Mouse (Mus musculus) embryonic stem cell, embryonic (primary cell): ENCODE measurements at regions not wholly inside any gene's neighbourhood (a gene's known extent, or its start where the extent isn't known, plus 50 kb on each side); places are given as distances from the start of the nearest gene placed in this dataset.

Experiments used
- CTCF ChIA-PET, 4 experiments: fragments of 300-600 bp in 2 of 4; fragments of 350-600 bp in 2 of 4; sonication (Branson Sonifier 250); formaldehyde crosslinking; loops; one replicate each; lab custom pipeline; 2022; ENCODE audit warnings: inconsistent platforms in 2 of 4; lab: Charles Lee
- POLR2A ChIA-PET, 4 experiments: fragments of 300-600 bp in 2 of 4; fragments of 350-600 bp in 2 of 4; sonication (Branson Sonifier 250); formaldehyde crosslinking; loops; one replicate each; lab custom pipeline; 2022; ENCODE audit warnings: antibody characterized with exemption in 4 of 4, inconsistent platforms in 1 of 4; lab: Charles Lee

GRCm38 (mm10) chr3:66646251-66646650 is 334.9 kb upstream of the Rsrc1 start:
- POLR2A ChIA-PET = no interaction called here
- CTCF ChIA-PET = no interaction called here

- POLR2A ChIA-PET = no interaction called here
- CTCF ChIA-PET = interaction anchor here in 1 of 4 experiments (1.0 kb wide), 1 partner anchor 239 kb away, joined by 6 read pairs; no protein-coding TSS in a partner anchor
These were observed 331.9 kb upstream of the Rsrc1 start for GRCm38 (mm10) chr3:66649271-66649670.

- POLR2A ChIA-PET = no interaction called here
- CTCF ChIA-PET = interaction anchor here in 3 of 4 experiments (0.6 to 1.0 kb wide), 3 partner anchors 240 to 773 kb away, joined by 3 to 6 read pairs (median 3); no protein-coding TSS in a partner anchor
These were observed 331.0 kb upstream of the Rsrc1 start for GRCm38 (mm10) chr3:66650076-66650748.

DNA sequence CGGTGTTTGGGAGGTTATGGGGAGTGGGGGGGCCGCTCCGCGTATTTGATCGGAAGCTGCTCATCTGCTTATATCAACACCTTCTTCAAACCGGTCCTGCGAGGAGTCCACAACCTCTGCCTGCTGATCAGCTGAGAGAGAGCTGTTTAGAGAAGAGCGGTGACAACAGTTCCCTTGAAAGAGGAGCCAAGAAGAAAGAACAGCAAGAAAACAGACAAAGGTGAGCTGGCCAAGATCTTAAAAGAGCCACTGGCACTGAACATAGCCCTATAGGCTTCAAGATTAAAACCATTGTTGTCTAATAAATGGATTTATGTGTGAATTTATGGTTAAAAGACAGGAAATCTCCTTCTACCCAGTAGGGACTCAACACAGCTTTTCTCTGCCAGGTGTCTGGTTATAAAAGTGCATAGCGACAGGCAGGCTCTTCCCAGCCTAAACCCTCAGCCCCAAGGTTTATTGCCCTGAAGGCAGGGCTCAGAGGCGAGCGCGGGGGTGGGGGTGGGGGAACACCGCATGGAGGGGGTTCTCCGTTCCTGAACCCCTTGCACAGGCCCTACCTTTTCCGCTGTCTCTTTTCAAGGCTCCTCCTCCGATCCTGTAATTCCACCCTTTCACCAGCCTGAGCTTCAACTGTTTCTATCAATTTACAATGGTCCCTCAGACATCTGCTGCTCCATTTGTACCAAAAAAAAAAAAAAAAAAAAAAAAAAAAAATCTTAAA is 330.3 kb upstream of the Rsrc1 start:
- POLR2A ChIA-PET = interaction anchor here in 2 of 4 experiments (0.6 to 1.1 kb wide), 5 partner anchors 10 to 92 kb away, joined by 3 to 7 read pairs (median 3); no protein-coding TSS in a partner anchor
- CTCF ChIA-PET = interaction anchor here in 3 of 4 experiments (0.6 to 0.7 kb wide), 3 partner anchors 249 to 773 kb away, joined by 3 to 5 read pairs (median 3); no protein-coding TSS in a partner anchor

- ChIA-PET CTCF (no interaction called here), POLR2A (interaction anchor here in 2 of 4 experiments (0.6 to 1.1 kb wide), 3 partner anchors 78 to 1844 kb away, joined by 3 to 6 read pairs (median 3); no protein-coding TSS in a partner anchor)
These were observed 328.9 kb upstream of the Rsrc1 start for GRCm38 (mm10) chr3:66652139-66652846.

DNA sequence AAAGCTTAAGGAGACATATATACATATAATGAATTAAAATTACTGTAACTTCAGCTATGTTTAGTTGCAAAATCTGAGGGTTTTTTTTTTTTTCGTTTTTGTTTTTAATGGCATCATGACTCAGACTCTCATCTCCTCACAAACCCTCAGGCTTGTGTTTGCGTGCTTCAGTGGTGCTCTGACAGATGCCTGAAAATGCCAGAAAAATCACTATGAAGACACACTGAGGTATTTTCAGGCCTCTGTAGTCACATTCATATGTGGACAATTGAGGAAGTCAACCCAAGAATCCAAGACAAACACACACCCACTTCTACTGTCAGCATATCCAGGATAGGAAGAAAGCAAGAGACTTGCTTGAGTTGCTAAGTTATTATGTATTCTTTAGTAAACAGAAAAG is 327.2 kb upstream of the Rsrc1 start:
- ChIA-PET POLR2A (interaction anchor here in 1 of 4 experiments (0.7 kb wide), 1 partner anchor 31 kb away, joined by 4 read pairs; no protein-coding TSS in a partner anchor), CTCF (no interaction called here)

DNA sequence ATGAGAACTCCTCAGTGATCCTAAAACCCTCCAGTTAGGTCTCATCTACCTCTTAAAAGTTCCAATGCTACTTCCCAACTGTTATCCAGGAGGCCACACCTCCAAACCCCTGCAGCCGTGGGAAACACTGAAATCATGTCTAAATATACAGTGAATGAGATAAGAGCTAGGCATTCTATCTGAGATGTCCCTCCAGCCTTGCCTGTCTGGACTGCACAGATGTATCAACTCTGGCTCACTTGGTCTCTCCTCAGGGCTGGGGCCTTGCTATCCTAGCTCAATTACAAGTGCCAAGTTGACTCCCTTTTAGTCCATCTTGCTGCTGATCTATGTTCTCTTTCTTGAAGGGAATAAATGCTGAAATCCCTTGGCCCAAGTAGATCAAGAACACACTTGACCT is 326.3 kb upstream of the Rsrc1 start:
- CTCF ChIA-PET = no interaction called here
- POLR2A ChIA-PET = no interaction called here

GRCm38 (mm10) chr3:66656458-66656857 is 324.7 kb upstream of the Rsrc1 start:
- ChIA-PET POLR2A (no interaction called here), CTCF (no interaction called here)

DNA sequence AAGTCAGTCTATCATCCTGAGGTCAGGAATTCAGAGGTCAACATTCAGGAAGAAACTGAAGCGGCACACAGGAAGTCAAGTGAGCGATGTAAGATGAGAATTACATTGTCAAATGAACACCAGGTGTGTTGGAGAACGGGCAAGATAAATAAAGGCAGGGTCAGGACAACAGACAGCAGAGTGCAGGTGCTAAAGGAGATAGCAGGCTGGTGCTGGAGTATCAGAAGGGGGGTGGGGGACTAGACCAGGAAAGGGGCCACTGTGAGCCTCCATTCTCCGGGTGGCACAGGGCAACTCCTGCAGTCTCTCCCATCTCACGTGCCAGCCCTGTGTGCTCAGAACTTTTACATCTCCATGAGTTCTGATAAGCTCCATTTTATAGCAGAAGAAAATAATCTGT is 320.6 kb upstream of the Rsrc1 start:
- ChIA-PET POLR2A (interaction anchor here in 1 of 4 experiments (0.7 kb wide), 1 partner anchor 9 kb away, joined by 3 read pairs; no protein-coding TSS in a partner anchor), CTCF (no interaction called here)

DNA sequence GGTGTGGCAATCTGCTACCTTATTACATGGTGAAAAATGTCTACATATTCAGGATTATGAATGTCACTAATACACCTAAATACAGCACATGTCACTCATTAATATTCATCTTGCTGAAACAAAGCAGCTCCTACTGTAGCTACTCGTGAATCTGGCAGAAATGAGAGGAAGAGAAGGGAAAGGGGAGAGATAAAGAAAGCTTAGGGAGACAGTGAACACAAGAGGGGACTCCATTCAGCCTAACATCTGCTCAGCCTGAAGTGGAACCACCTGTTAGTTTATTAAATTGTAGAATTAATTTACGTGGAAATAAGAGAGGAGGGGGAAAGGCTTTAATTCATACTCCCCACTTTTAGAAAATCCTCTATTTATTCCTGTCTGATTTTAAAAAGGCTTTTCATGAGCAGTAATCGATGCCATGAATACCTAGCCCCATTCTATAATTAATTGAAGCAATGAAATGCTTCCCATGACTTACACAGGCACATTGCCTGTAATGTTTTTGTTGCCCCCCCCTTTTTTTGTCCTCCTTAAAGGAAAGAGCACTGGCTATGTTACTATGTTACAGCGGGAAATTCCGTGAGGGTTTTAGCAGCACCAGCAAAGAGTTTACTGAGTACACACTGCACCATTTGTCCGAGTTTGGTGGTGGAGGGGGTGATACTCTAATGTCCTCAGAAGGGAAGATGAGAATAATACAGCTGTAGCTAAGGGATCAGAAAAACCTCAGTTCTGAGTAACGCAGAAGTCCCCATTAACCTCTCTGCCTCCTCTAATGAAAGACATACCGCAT is 319.2 kb upstream of the Rsrc1 start:
- CTCF ChIA-PET = no interaction called here
- POLR2A ChIA-PET = no interaction called here

DNA sequence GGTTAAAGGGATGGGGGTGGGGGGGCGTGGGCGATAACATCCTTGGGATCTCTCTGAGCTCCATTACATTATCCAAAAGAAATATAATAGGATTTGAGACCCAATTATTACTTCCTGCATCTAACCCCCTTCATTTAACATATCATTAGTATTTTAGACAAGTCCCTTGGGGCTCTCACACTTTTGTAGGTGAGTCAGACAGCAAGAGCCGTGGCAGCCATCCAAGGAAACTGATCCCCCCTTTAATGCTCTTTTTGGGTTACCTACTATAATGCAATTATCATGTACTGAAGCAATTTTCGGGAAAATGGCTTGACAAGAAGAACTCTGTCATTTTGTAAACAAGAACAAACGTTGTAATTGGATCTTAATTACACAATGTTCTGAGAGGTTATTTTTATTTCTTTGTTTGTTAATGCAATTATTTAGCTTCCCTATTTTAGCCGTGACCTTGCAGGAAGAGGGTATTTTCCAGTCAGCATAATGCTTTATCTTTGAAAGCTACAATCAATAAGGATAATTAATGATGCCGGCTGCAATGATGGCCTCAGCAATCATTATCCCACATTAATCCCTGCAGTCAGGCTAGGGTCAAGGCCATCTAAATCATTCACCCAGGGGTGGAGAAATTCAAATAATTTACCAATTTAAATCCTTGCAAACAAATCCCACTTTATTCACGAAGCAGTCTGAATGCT is 297.5 kb upstream of the Rsrc1 start:
- CTCF ChIA-PET = no interaction called here
- POLR2A ChIA-PET = interaction anchor here in 2 of 4 experiments (0.7 to 0.8 kb wide), 3 partner anchors 118 to 894 kb away, joined by 5 to 12 read pairs (median 6); no protein-coding TSS in a partner anchor

DNA sequence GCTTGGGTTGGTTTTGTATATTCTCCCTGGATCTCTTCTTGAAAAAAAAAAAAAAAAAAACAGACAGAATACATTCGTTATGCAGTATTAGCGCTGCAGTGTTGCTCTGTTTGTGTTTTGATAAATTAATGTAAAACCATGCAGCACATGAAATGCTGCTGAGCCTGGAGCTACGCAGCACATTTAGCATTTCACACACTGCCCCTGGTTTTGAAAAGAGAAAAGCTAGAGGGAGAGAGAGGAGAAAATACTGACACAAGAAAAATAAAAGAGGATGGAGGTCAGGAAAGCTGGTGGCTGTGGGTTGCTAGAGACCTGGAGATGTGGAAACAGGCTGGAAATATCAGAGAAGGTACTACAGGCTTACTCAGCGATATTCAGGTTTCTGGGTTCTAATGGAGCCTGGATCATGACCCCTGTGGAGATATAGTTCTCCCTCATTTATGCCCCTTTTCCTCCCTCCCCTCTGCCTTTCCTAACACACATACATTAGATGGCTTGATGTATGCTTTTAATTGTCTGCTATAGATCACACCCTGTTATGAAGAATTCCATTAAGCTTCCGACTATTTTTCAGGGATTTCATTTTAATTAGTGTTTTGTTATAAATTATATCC is 296.8 kb upstream of the Rsrc1 start:
- POLR2A ChIA-PET = interaction anchor here in 2 of 4 experiments (0.6 to 0.8 kb wide), 5 partner anchors 30 to 893 kb away, joined by 3 to 12 read pairs (median 5); no protein-coding TSS in a partner anchor
- CTCF ChIA-PET = no interaction called here

DNA sequence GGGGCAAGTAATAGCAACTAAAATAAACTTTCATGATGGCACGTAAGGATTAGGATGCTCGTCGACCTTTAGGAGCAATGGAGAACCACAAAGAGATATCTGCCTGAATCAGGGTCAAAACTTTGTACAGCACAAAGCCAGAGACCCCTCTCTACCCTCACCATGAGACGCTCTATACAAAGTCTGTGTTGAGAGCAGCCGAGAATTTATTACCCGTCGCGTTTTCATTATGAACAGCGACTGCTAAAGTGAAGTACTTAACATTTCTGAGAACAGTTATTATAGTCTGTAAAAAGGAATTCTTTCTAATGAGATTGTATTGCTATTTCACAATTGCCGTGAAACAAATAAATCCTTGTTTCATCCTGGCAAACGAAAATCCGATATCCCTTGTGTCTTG is 296.1 kb upstream of the Rsrc1 start:
- POLR2A ChIA-PET = interaction anchor here in 1 of 4 experiments (0.6 kb wide), 1 partner anchor 31 kb away, joined by 4 read pairs; no protein-coding TSS in a partner anchor

GRCm38 (mm10) chr3:66687126-66687525 is 294.1 kb upstream of the Rsrc1 start:
- POLR2A ChIA-PET = interaction anchor here in 1 of 4 experiments (0.8 kb wide), 1 partner anchor 395 kb away, joined by 4 read pairs; no protein-coding TSS in a partner anchor
- CTCF ChIA-PET = no interaction called here

More for the DNA sequence above, 296.1 kb upstream of the Rsrc1 start:
- CTCF ChIA-PET = no interaction called here

- ChIA-PET POLR2A (no interaction called here), CTCF (no interaction called here)
These were observed 290.2 kb upstream of the Rsrc1 start for GRCm38 (mm10) chr3:66690906-66691522.

DNA sequence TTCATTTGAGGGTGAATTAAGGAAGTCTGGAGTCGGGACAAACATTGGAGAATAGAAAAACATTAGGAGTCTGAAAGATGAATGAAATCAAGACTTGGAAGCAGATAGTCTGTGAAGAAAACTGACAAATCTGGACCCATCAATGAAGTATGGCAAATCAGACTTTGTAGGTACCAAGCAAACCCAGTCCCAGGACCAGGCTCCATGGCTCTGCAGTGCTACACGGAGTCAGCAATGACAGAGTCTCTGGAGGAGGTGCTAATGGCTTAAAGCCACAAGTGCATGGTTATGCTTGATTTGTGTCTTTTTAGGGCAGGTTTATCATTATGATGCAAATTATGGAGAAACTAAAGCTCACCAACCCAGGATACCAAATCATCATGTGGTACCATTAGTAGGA is 286.1 kb upstream of the Rsrc1 start:
- POLR2A ChIA-PET = no interaction called here
- CTCF ChIA-PET = no interaction called here

GRCm38 (mm10) chr3:66695661-66696253 is 285.4 kb upstream of the Rsrc1 start:
- ChIA-PET CTCF (no interaction called here), POLR2A (no interaction called here)
